Mouse (Mus musculus) intestine, embryonic 15.5 days (tissue): ENCODE measurements around the gene Traf7. TPM values are rescaled to one million over a fixed set of nuclear protein-coding genes. Genes with fewer than 3 reads are reported as not detected.

ENCODE experiments used
- ATAC-seq: fragments of 200-750 bp; cut with Nextera tagmentation; 2 replicates; pipeline ENCODE4 v1.8.0; 2017; ENCODE audit warnings: moderate TSS enrichment, moderate library complexity
- H3K27ac ChIP-seq: fragments of 300-500 bp; sonication (generic); 2 replicates; pipeline ENCODE4 v1.5.1; 2015; ENCODE audit warnings: mild to moderate bottlenecking, inconsistent platforms
- H3K27me3 ChIP-seq: fragments of 300-500 bp; sonication (generic); replicated peaks from 2 replicates; pipeline ENCODE4 v1.6.1; 2015; ENCODE audit warnings: inconsistent platforms
- H3K36me3 ChIP-seq: fragments of 300-500 bp; sonication (generic); 2 replicates; pipeline ENCODE4 v1.6.1; 2015; ENCODE audit warnings: inconsistent platforms
- H3K4me1 ChIP-seq: fragments of 300-500 bp; sonication (generic); replicated peaks from 2 replicates; pipeline ENCODE4 v1.6.1; 2015; ENCODE audit warnings: inconsistent platforms
- H3K4me2 ChIP-seq: fragments of 300-500 bp; sonication (generic); replicated peaks from 2 replicates; pipeline ENCODE4 v1.6.1; 2015; ENCODE audit warnings: mild to moderate bottlenecking, inconsistent platforms
- H3K4me3 ChIP-seq: fragments of 300-500 bp; sonication (generic); replicated peaks from 2 replicates; pipeline ENCODE4 v1.5.1; 2015; ENCODE audit warnings: inconsistent platforms
- H3K9ac ChIP-seq: fragments of 300-500 bp; sonication (generic); 2 replicates; pipeline ENCODE4 v1.6.1; 2015; ENCODE audit warnings: inconsistent platforms
- H3K9me3 ChIP-seq: fragments of 300-500 bp; sonication (generic); 2 replicates; pipeline ENCODE4 v1.6.1; 2016; ENCODE audit warnings: inconsistent platforms
- WGBS: fragments of 180-500 bp; shearing (Covaris S2); methylation state at CpG from one replicate; pipeline ENCODE4 v1.1.7; 2015; 5-methylcytosine and 5-hydroxymethylcytosine counted together
- polyA plus RNA-seq: library from polyadenylated mRNA; unstranded; fragments of >200 nt; fragmentation: Nextera tagmentation; extraction: Ambion mirVana; gene quantifications from 2 replicates; pipeline ENCODE4 v1.2.1, GENCODE M21; 2015

The Traf7 gene
- polyA plus RNA-seq, 1 experiment from 2014 or later, result 81.6 TPM

DNA sequence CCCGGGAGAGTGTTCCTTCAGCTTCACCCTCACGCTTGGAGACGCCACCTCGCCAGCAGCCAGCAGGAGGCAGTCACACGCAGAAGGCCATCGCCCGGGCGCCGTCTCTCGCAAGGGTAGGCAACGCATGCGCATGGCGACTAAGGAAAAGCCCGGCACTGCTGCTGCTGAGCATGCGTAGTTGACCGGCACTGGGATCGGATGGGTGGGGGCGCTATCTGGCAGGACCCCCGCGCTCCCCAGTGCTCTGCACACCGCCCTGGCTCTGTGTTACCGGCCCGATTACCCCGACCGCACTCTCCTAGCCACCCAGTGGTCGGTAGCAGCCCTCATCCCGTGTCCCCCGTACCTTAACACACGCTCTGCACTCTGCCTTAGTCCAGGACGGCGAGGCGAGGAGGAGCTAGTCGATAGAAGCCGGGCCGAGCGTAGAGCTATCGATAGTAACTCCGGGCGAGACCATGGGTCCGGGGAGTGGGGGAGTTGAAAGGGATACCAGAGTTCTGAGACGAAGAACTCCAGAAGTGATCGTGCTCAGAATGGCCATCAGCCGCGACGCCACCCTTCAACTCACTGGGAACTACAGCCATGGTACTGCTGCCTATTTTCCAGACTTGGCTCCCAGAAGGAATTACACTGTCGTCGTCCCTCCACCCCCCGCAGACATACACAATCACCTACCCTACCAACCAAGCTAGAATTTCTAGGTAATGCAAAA, 48.9 kb downstream of the Traf7 start, which contains the start of gene Mlst8:
Gene Mlst8 (minus strand): TSS at position 416 of the 718 bp plus-strand sequence.
- Histone ChIP-seq H3K9me3 (no peaks in the 10 kb centered on the region), H3K4me1 (peaks cover 24% of the 10 kb centered on the region), H3K36me3 (peaks cover 22% of the 10 kb centered on the region), H3K27me3 (no peaks in the 10 kb centered on the region), H3K27ac (peak within 1 kb of the TSS; percentile 89), H3K9ac (peak within 1 kb of the TSS; percentile 78), H3K4me2 (peak within 1 kb of the TSS; percentile 76), H3K4me3 (peak within 1 kb of the TSS; percentile 70)
- peak; percentile 95 for ATAC-seq
- WGBS, result under 1% methylated on average over 48 of the region's 48 CpGs

DNA sequence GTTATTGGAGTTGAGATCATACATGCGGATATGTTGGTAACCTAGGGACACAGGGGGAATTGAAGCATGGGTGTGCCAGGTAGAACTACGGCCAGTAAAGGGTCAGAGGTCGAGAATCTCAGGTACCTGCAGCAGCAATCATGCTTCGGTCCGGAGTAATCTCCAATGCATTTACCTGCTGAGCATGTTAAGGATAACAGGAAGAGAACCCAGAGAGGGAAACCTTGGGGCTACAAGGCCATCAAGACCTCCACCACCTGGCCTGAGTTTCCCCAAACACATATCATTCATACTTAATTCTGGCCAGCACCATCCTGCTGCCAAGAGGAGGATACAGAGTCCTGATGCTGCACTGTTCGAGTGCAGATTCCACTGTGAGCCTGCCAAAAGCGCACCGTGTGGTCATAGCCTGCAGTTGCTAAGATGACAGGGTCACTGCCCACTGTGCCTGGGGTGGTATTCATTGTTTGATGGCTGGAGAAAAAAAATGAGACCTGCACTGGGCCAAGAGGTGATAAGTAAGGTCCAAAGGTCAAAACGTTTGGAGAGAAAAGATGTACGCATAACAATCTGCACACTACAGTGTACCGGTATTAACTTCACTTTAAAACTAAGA, 49.6 kb downstream of the Traf7 start:
- Histone ChIP-seq H3K36me3 (peaks cover 22% of the 10 kb centered on the region), H3K27me3 (no peaks in the 10 kb centered on the region), H3K4me3 (peak overlapping the region; percentile 70), H3K4me2 (peak overlapping the region; percentile 76), H3K9me3 (no peaks in the 10 kb centered on the region), H3K9ac (peak overlapping the region; percentile 78), H3K27ac (no peak overlapping the region), H3K4me1 (peaks cover 31% of the 10 kb centered on the region)
- 36% methylated on average over 11 of the region's 11 CpGs for WGBS
- ATAC-seq, result peak; percentile 10

DNA sequence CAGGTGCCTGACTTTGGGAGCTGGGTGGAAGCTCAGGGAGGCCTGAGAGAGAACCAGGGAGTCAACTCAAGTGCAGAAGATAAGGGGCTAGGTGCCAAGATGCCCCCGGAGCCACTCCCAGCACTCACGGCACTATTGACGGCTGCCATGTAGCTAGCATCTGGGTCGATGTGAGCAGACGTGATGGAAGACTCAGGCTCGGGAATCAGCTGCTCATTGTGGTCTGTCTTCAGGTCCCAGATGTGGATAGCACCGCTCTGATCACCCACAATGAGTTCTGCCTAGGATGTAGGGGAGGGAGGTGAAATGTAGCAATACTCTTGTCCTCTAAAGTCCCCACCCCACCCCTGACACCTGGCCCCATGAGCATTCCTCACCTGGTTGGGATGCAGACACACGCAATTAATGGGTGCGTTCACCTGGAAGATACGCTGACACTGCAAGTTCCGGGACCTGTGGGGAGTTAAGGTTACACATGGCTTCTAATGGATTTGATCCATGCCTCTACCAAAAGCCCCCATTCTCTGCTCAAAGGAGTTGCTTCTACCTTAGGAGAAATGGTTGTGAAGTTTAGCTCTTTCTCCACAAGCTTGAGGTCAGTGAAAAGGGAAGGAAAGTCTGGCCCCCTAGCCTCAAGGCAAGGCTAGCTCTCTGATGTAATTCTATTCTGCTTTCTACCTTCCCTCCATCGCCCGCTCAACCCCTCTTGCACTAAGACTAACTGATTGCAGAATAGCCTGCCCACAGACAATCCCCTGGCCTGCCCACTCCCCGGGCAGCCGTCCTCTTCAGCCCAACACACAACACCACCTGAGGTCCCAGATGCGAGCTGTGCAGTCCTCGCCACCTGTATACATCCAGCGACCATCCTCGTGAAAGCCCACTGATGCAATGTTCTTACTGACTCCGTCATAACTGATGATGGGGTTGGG, 50.4 kb downstream of the Traf7 start:
- WGBS, result 89% methylated on average over 20 of the region's 20 CpGs
- Histone ChIP-seq H3K9me3 (no peaks in the 10 kb centered on the region), H3K4me2 (peak overlapping the region; percentile 76), H3K27ac (no peak overlapping the region), H3K27me3 (no peaks in the 10 kb centered on the region), H3K4me1 (peaks cover 38% of the 10 kb centered on the region), H3K4me3 (no peak overlapping the region; the same call in 1 of the 2 replicates), H3K9ac (no peak overlapping the region), H3K36me3 (peaks cover 22% of the 10 kb centered on the region)
- ATAC-seq, result no peak

DNA sequence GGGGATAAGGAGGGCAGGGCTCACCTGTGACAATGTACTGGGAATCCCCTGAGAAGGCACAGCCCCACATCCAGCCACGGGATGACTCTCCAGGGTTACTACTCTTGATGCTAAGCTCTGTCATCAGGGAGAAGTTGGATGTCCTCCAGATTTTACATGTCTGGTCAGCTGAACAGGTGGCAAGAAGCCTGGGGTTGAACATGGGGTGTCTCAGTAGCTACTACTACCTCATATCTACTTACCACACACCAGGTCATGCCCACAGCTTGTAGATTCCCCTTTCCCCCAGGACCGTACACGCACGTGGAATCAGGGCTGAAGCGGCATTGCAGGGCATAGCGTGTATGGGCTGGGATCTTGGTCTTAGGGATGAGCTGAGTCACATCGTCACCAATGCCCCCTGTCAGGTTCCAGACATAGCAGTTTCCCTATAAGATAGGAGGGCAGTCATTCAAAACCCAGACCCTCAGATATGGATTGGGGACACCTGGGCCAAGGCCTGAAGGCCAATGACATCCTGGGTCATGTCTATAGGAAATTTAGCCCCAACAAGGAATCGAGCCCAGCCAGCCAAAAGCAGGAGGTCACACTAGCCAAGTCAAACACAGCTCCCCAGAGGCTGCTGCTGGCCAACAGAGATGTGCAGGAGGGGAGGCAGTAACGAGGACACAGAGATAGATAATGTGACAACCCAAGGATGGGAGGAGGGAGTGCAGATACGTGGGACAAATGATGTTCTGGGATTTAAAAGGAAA, 51.5 kb downstream of the Traf7 start:
- no peak overlapping the region for H3K4me3 ChIP-seq
- no peak for ATAC-seq
- no peak overlapping the region for H3K27ac ChIP-seq
- H3K27me3 ChIP-seq, result no peaks in the 10 kb centered on the region
- no peak overlapping the region for H3K9ac ChIP-seq
- H3K9me3 ChIP-seq, result no peaks in the 10 kb centered on the region
- H3K4me1 ChIP-seq, result peaks cover 47% of the 10 kb centered on the region
- H3K36me3 ChIP-seq, result peaks cover 22% of the 10 kb centered on the region
- WGBS, result 94% methylated on average over 10 of the region's 10 CpGs
- H3K4me2 ChIP-seq, result no peak overlapping the region

DNA sequence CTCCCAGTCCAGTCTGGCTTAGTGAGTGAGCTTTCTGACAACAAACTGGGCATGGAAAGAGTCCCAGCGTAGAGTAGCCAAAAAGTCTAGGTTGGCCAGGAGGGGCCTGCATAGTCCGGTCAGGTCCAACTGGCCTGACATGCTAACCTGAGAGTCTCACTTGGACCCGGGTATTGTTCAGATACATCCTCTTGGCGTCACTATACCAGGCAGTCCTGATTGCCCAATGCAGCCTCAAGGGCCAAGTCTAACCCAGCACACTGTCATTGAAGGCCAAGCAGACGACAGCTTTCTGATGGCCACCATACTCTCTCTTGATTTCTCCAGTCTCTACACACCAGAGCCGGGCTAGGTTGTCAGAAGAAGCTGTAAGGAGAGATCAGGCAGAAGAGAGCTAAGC, 52.2 kb downstream of the Traf7 start:
- no peak overlapping the region for H3K27ac ChIP-seq
- no peak overlapping the region for H3K4me2 ChIP-seq
- H3K4me3 ChIP-seq, result no peak overlapping the region
- H3K4me1 ChIP-seq, result peaks cover 52% of the 10 kb centered on the region
- no peaks in the 10 kb centered on the region for H3K27me3 ChIP-seq
- H3K9me3 ChIP-seq, result no peaks in the 10 kb centered on the region
- no peak for ATAC-seq
- 92% methylated on average over 6 of the region's 6 CpGs for WGBS
- H3K36me3 ChIP-seq, result peaks cover 22% of the 10 kb centered on the region
- H3K9ac ChIP-seq, result no peak overlapping the region

DNA sequence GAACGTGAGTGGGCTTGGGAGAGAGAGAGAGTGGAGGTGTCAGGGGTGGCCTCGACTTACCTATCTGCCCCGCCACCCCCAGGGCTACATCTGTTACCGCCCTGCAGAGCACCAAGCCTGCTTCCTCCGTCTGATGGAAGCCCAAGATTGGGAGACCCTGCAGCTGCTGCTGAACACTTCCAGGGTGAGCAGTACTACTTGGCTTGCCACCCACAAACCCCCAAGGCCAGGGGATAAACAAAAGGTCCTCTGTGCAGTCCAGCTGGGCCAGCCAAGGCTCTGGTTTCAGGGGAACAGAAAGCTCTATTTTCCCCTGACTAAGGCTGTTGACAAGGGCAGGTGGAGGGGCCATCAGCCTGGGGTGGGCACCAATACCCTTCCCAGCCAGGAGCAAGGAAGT, 53.2 kb downstream of the Traf7 start:
- no peak overlapping the region for H3K4me3 ChIP-seq
- H3K27me3 ChIP-seq, result no peaks in the 10 kb centered on the region
- H3K36me3 ChIP-seq, result peaks cover 22% of the 10 kb centered on the region
- H3K9me3 ChIP-seq, result no peaks in the 10 kb centered on the region
- H3K4me2 ChIP-seq, result no peak overlapping the region
- H3K4me1 ChIP-seq, result peaks cover 44% of the 10 kb centered on the region
- WGBS, result 75% methylated on average over 5 of the region's 5 CpGs
- H3K27ac ChIP-seq, result 0 out of 2 replicates have a peak overlapping the region, but pooled peaks have one; percentile 78
- ATAC-seq, result no peak
- no peak overlapping the region for H3K9ac ChIP-seq

DNA sequence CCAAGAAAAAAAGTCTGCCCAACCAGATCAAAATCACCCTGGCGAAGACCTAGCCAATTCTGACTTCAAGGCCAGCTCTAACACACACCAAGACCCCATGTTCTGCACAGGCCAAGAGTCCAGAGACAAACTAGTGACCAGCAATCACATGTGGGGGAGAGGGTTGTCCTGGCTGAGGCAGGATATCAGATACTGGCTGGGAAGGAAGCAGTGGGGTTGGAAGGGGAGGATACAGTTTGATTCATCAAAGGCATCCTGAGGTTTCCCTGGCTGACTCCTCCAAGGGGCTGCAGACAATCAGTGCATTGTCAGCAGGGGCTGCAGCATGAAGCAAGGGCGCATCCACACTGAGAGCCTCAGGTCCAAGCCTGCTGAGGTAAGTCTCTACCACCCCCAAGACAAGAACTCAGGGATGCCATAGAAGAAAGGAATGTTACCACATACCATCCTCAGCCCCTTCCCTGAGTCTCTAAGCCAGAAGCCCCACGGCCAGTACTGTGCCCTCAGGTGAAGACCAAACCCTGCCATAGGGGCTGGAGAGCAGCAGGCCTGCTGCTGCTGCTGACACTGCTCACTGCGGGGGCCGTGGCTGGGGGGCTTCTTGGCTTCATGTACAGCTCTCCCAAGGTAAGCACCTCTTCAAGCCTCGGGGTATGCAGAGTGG, 54.0 kb downstream of the Traf7 start, which contains the start of gene Bricd5:
Gene Bricd5 (plus strand): TSS at position 273 of the 664 bp plus-strand sequence.
- Histone ChIP-seq H3K27ac (peak within 1 kb of the TSS; percentile 78), H3K4me3 (0 out of 2 replicates have a peak within 1 kb of the TSS, but pooled peaks have one; percentile 84), H3K9ac (peak within 1 kb of the TSS; percentile 12; the same call in 1 of the 2 replicates), H3K9me3 (no peaks in the 10 kb centered on the region), H3K36me3 (peaks cover 22% of the 10 kb centered on the region), H3K4me1 (peaks cover 44% of the 10 kb centered on the region), H3K27me3 (no peaks in the 10 kb centered on the region), H3K4me2 (peak within 1 kb of the TSS; percentile 96)
- ATAC-seq, result no peak
- 82% methylated on average over 6 of the region's 6 CpGs for WGBS

DNA sequence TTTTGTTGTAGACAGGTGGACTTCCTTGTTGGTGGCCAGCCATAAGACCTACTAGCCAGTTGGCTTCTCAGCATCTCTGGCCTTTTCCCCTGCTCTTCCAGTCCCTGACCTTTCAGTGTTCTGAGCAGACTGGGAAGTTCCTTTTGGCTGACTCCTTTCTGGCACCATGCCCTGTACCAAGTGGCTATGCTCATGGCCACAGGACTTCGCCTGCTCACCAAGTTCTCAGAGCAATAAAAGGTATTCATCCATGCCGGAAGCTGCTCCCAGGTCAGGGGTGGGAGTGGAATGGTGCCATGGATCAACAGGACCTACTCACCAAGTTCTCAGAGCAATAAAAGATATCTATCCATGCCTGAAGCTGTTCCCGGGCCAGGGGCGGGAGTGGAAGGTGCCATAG, 55.2 kb downstream of the Traf7 start:
- peak; percentile 41 for ATAC-seq
- 60% methylated on average over 4 of the region's 4 CpGs for WGBS
- Histone ChIP-seq H3K9me3 (no peaks in the 10 kb centered on the region), H3K27ac (peak overlapping the region; percentile 78), H3K4me2 (peak overlapping the region; percentile 96), H3K9ac (peak overlapping the region; percentile 12; the same call in 1 of the 2 replicates), H3K4me3 (peak overlapping the region; percentile 84), H3K27me3 (no peaks in the 10 kb centered on the region), H3K36me3 (peaks cover 22% of the 10 kb centered on the region), H3K4me1 (peaks cover 36% of the 10 kb centered on the region)

DNA sequence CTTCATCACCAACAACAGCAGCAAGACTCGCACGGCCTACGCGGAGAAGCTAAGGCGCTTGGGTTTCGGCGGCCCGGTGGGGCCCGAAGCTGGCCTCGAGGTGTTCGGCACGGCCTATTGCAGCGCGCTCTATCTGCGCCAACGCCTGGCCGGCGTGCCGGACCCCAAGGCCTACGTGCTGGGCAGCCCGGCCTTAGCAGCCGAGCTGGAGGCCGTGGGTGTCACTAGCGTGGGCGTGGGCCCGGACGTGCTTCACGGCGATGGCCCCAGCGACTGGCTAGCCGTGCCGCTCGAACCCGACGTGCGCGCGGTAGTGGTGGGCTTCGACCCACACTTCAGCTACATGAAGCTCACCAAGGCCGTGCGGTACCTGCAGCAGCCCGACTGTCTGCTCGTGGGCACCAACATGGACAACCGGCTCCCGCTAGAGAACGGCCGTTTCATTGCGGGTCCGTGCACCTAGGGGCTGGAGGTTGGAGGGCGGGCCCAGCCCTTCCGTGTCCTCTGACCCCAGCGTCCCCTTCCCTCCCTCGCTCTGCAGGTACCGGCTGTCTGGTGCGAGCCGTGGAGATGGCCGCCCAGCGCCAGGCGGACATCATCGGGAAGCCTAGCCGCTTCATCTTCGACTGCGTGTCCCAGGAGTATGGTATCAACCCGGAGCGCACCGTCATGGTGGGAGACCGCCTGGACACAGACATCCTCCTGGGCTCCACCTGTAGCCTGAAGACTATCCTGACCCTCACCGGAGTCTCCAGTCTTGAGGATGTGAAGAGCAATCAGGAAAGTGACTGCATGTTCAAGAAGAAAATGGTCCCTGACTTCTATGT, 56.8 kb downstream of the Traf7 start:
- Histone ChIP-seq H3K4me3 (peak overlapping the region; percentile 84), H3K9me3 (no peaks in the 10 kb centered on the region), H3K36me3 (peaks cover 15% of the 10 kb centered on the region), H3K27ac (peak overlapping the region; percentile 90), H3K9ac (peak overlapping the region; percentile 94), H3K4me2 (peak overlapping the region; percentile 96), H3K4me1 (peaks cover 36% of the 10 kb centered on the region), H3K27me3 (no peaks in the 10 kb centered on the region)
- peak; percentile 26 for ATAC-seq
- under 1% methylated on average over 68 of the region's 68 CpGs for WGBS

DNA sequence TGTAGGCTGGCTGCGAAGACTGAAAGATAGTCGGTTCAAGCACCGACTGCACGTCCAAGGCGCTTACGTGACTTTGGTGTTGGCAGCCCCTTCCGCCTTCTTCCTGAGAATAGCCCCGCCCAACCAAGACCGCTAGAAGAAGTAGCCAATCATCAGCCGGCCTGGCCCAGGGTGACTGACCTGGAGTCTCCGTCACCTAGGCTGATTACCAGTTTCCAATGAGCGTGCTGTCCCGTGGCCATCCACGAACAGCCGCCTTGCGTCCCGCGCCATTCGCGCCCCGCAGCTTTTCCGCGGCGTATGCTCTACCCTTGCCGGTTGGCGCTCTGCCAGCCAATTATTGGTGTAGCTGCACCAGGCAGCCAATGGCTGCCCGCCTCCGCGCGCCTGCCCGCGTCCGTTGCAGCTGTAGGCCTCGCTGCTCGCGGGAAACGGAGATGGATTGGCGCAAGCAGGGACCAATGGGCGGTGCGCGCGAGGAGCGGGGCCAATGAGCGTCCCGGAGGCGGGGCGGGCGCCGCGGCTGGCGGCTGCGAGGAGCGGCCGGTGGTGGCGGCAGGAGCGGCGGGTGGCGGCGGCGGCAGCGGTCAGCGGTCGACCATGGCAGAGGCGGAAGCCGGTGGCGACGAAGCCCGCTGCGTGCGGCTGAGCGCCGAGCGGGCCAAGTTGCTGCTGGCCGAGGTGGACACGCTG, 57.7 kb downstream of the Traf7 start, which contains the start of the genes E4f1 and Pgp:
Gene E4f1 (minus strand): TSS at position 404 of the 693 bp plus-strand sequence.
Gene Pgp (plus strand): TSS at position 483 of the 693 bp plus-strand sequence.
- under 1% methylated on average over 68 of the region's 75 CpGs for WGBS
- no peaks in the 10 kb centered on the region for H3K9me3 ChIP-seq
- peak within 1 kb of the TSS; percentile 90 for H3K27ac ChIP-seq
- peak within 1 kb of the TSS; percentile 84 for H3K4me3 ChIP-seq
- no peaks in the 10 kb centered on the region for H3K27me3 ChIP-seq
- H3K36me3 ChIP-seq, result peaks cover 8% of the 10 kb centered on the region
- H3K9ac ChIP-seq, result peak within 1 kb of the TSS; percentile 94
- H3K4me2 ChIP-seq, result peak within 1 kb of the TSS; percentile 96
- ATAC-seq, result peak; percentile 96
- peaks cover 36% of the 10 kb centered on the region for H3K4me1 ChIP-seq
